Mouse (Mus musculus) heart, postnatal 0 days (tissue): ENCODE results near the gene Ppp1r12b.

ENCODE experiments used
- CTCF ChIP-seq: IDR thresholded peaks from 2 replicates; pipeline ENCODE4 v1.5.1; 2016; ENCODE audit warnings: antibody characterized with exemption, control low read depth, low read depth
- EP300 ChIP-seq: IDR thresholded peaks from 2 replicates; pipeline ENCODE4 v1.6.1; 2016; ENCODE audit warnings: antibody characterized with exemption, low read depth

- TF ChIP-seq EP300 (no peak), CTCF (no peak)
Observed at GRCm38 (mm10) chr1:134764831-134765458, 190.8 kb downstream of the Ppp1r12b start.
